Mouse (Mus musculus): Measurements from ENCODE around the gene Colca2. TPM values are rescaled to one million over a fixed set of nuclear protein-coding genes. Genes with fewer than 3 reads are reported as not detected.

Gene Colca2
- 2.2 and 2.7 TPM in 2 replicates for polyA plus RNA-seq (2012; rRNA removed)

- H3K27me3 ChIP-seq (ENCODE audit: control insufficient read depth, insufficient read depth, low read length): peaks cover 3% of the 10 kb centered on the region; the same call in 1 of the 2 replicates
- WGBS: 15% methylated on average over 53 of the region's 53 CpGs
- H3K4me1 ChIP-seq (replicated peaks; ENCODE audit: control insufficient read depth, insufficient read depth, low read length): peaks cover 12% of the 10 kb centered on the region
- H3K4me3 ChIP-seq (ENCODE audit: control insufficient read depth, insufficient read depth, low read length): peak within 1 kb of the TSS; percentile 41
- DNase-seq: peak; percentile 50
- H3K36me3 ChIP-seq (ENCODE audit: control insufficient read depth, insufficient read depth, low read length): no peaks in the 10 kb centered on the region
- TF ChIP-seq POLR2A (IDR thresholded peaks at IDR 0.05; ENCODE audit: control insufficient read depth, extremely low read depth, insufficient read depth, low read length, poor library complexity) (no peak), CTCF (IDR thresholded peaks at IDR 0.05; ENCODE audit: borderline replicate concordance, control insufficient read depth, extremely low read depth, insufficient read depth, low read length, poor library complexity) (peak; percentile 22; the same call in 1 of the 2 replicates)
- peak within 1 kb of the TSS; percentile 9; the same call in 1 of the 2 replicates for H3K27ac ChIP-seq (ENCODE audit: control insufficient read depth, insufficient read depth, low read length)
Observed at GRCm38 (mm10) chr9:51278500-51279381, at the start of gene Colca2. Colca2 (minus strand) TSS chr9:51278569.

GRCm38 (mm10) chr9:51327555-51327903, 49.2 kb upstream of the Colca2 start:
- H3K27ac ChIP-seq (ENCODE audit: control insufficient read depth, insufficient read depth, low read length): no peak overlapping the region
- H3K4me3 ChIP-seq (ENCODE audit: control insufficient read depth, insufficient read depth, low read length): no peak overlapping the region
- no peaks in the 10 kb centered on the region for H3K36me3 ChIP-seq (ENCODE audit: control insufficient read depth, insufficient read depth, low read length)
- 88% methylated on average over 5 of the region's 5 CpGs for WGBS
- TF ChIP-seq POLR2A (IDR thresholded peaks at IDR 0.05; ENCODE audit: control insufficient read depth, extremely low read depth, insufficient read depth, low read length, poor library complexity): no peak
- TF ChIP-seq CTCF (IDR thresholded peaks at IDR 0.05; ENCODE audit: borderline replicate concordance, control insufficient read depth, extremely low read depth, insufficient read depth, low read length, poor library complexity): no peak
- H3K4me1 ChIP-seq (replicated peaks; ENCODE audit: control insufficient read depth, insufficient read depth, low read length): no peaks in the 10 kb centered on the region
- no peaks in the 10 kb centered on the region for H3K27me3 ChIP-seq (ENCODE audit: control insufficient read depth, insufficient read depth, low read length)
- no peak for DNase-seq

GRCm38 (mm10) chr9:51326619-51327554, 48.5 kb upstream of the Colca2 start:
- no peak for DNase-seq
- H3K4me1 ChIP-seq (replicated peaks; ENCODE audit: control insufficient read depth, insufficient read depth, low read length): no peaks in the 10 kb centered on the region
- H3K27me3 ChIP-seq (ENCODE audit: control insufficient read depth, insufficient read depth, low read length): no peaks in the 10 kb centered on the region
- TF ChIP-seq CTCF (IDR thresholded peaks at IDR 0.05; ENCODE audit: borderline replicate concordance, control insufficient read depth, extremely low read depth, insufficient read depth, low read length, poor library complexity) (no peak), POLR2A (IDR thresholded peaks at IDR 0.05; ENCODE audit: control insufficient read depth, extremely low read depth, insufficient read depth, low read length, poor library complexity) (no peak)
- no peak overlapping the region for H3K4me3 ChIP-seq (ENCODE audit: control insufficient read depth, insufficient read depth, low read length)
- WGBS: 88% methylated on average over 11 of the region's 11 CpGs
- no peaks in the 10 kb centered on the region for H3K36me3 ChIP-seq (ENCODE audit: control insufficient read depth, insufficient read depth, low read length)
- no peak overlapping the region for H3K27ac ChIP-seq (ENCODE audit: control insufficient read depth, insufficient read depth, low read length)

- no peaks in the 10 kb centered on the region for H3K4me1 ChIP-seq (replicated peaks; ENCODE audit: control insufficient read depth, insufficient read depth, low read length)
- no peak for TF ChIP-seq CTCF (IDR thresholded peaks at IDR 0.05; ENCODE audit: borderline replicate concordance, control insufficient read depth, extremely low read depth, insufficient read depth, low read length, poor library complexity)
- no peak for TF ChIP-seq POLR2A (IDR thresholded peaks at IDR 0.05; ENCODE audit: control insufficient read depth, extremely low read depth, insufficient read depth, low read length, poor library complexity)
- H3K27me3 ChIP-seq (ENCODE audit: control insufficient read depth, insufficient read depth, low read length): no peaks in the 10 kb centered on the region
- H3K27ac ChIP-seq (ENCODE audit: control insufficient read depth, insufficient read depth, low read length): no peak overlapping the region
- no peak for DNase-seq
- no peaks in the 10 kb centered on the region for H3K36me3 ChIP-seq (ENCODE audit: control insufficient read depth, insufficient read depth, low read length)
- 63% methylated on average over 7 of the region's 7 CpGs for WGBS
- H3K4me3 ChIP-seq (ENCODE audit: control insufficient read depth, insufficient read depth, low read length): no peak overlapping the region
Observed at GRCm38 (mm10) chr9:51324406-51325065, 46.2 kb upstream of the Colca2 start.

GRCm38 (mm10) chr9:51320096-51320495, 41.7 kb upstream of the Colca2 start:
- Histone ChIP-seq H3K4me3 (ENCODE audit: control insufficient read depth, insufficient read depth, low read length) (no peak overlapping the region), H3K27me3 (ENCODE audit: control insufficient read depth, insufficient read depth, low read length) (no peaks in the 10 kb centered on the region), H3K27ac (ENCODE audit: control insufficient read depth, insufficient read depth, low read length) (no peak overlapping the region), H3K36me3 (ENCODE audit: control insufficient read depth, insufficient read depth, low read length) (no peaks in the 10 kb centered on the region), H3K4me1 (replicated peaks; ENCODE audit: control insufficient read depth, insufficient read depth, low read length) (no peaks in the 10 kb centered on the region)
- DNase-seq: no peak
- TF ChIP-seq POLR2A (IDR thresholded peaks at IDR 0.05; ENCODE audit: control insufficient read depth, extremely low read depth, insufficient read depth, low read length, poor library complexity) (no peak), CTCF (IDR thresholded peaks at IDR 0.05; ENCODE audit: borderline replicate concordance, control insufficient read depth, extremely low read depth, insufficient read depth, low read length, poor library complexity) (no peak)
- WGBS: 72% methylated on average over 1 of the region's 1 CpGs

GRCm38 (mm10) chr9:51318246-51318645, 39.9 kb upstream of the Colca2 start:
- no peak for DNase-seq
- Histone ChIP-seq H3K27ac (ENCODE audit: control insufficient read depth, insufficient read depth, low read length) (no peak overlapping the region), H3K27me3 (ENCODE audit: control insufficient read depth, insufficient read depth, low read length) (no peaks in the 10 kb centered on the region), H3K36me3 (ENCODE audit: control insufficient read depth, insufficient read depth, low read length) (no peaks in the 10 kb centered on the region), H3K4me3 (ENCODE audit: control insufficient read depth, insufficient read depth, low read length) (no peak overlapping the region), H3K4me1 (replicated peaks; ENCODE audit: control insufficient read depth, insufficient read depth, low read length) (no peaks in the 10 kb centered on the region)
- WGBS: 94% methylated on average over 4 of the region's 4 CpGs
- no peak for TF ChIP-seq POLR2A (IDR thresholded peaks at IDR 0.05; ENCODE audit: control insufficient read depth, extremely low read depth, insufficient read depth, low read length, poor library complexity)
- TF ChIP-seq CTCF (IDR thresholded peaks at IDR 0.05; ENCODE audit: borderline replicate concordance, control insufficient read depth, extremely low read depth, insufficient read depth, low read length, poor library complexity): no peak
